Mouse (Mus musculus) ovary, adult 18-20 months (tissue): ENCODE data around the gene Itga11.
"Not testable (repeated sequence)": the region's sequence is repeated elsewhere in the genome, so short reads cannot be mapped to it uniquely, and the experiment has no call there.

Experiments
- DNase-seq: peaks from one replicate; pipeline ENCODE4 v3.0.0; 2022; ENCODE audit warnings: low spot score, mixed read lengths

Itga11 gene

DNA sequence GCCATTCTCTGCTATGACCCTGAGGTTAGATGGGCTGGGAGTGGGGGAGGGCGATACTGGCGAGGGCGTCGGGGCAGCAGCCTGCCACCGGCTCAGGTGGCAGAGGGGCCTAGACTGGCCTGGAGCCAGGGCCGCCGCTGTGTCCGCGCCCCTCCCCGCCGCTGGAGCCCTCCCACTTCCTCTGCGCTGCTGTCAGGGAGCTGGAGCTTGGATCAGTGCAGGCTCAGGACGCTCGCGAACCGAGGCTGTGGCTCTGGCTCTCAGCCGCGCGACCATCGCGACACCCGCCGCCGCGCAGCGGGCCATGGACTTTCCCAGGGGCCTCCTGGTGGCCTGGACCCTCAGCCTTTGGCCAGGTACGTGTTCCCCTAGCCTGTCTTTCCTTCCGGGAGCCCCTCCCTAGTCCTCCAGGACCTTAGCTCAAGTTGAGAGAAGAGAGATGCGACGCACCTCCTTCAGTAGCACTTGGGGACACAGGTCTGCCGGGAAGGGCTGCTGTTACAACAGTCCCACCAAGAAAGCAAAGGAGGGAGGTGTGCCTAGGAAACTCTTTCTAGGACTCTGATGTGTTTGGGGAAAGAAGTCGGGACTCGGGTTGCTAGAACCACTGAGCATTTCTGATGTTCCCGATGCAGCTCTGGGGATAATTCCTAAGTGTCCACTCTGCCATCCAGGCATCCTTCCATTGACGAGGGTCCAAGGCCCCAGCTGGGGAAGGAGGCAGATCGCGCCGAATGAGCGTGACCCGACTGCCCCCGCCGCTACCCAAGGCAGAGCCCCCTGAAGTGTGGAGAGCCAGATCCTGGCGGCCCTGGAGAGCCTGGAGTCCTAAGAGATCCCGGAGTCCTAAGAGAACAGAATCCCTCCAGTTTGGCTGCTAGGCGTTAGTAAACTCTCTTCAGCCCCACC is at the start of gene Itga11:
Gene Itga11, plus strand, starts transcription at position 186 of the 909 bp plus-strand sequence.
- no peak for DNase-seq

DNA sequence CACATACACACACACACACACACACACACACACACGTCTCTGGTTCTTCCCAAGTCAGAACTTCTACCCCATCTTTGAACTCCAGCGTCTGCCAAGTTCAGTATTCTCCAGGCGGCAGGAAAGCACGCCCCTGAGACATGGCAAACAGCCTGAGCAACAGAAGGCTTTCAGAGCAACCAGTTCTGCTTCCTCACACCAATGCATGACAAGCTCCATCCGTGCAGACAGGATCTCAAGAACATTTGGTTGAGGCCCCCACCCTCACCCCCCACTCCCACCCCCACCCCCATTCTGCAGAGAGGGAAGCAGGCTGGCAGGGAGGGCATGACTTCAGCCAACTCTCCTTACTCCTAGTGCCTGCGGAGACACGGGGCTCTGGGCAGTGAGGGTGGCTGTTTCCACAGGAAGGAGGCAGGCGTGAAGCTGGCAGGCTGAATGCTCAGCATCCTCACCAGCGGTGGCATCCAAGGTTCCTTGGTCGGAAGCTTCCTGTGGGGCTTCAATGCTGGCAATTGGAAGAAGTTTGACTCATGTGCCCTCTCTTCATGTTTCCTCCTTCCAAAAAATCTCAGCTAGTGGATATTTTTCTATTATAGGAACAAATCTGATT is 46.9 kb upstream of the Itga11 start:
- DNase-seq, result no peak

DNA sequence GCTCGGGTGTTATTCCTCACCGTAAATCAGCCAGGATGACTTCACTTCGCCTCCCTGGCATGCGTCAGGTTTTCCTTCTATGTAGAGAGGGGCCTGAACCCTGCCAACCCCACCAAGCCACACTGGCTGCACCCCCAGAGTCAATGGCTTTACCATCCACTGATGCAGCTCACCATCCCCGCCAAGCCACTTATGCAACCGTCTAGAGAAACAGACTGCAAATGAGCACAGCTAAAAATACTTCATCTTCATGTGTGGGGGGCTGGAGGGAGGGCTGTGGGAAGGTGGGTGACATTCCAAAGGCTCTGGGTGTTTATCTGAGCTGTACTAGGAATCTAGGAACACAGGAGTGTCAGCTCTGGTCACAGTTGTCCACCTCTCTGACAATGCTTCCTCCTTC is 45.2 kb upstream of the Itga11 start:
- no peak for DNase-seq

DNA sequence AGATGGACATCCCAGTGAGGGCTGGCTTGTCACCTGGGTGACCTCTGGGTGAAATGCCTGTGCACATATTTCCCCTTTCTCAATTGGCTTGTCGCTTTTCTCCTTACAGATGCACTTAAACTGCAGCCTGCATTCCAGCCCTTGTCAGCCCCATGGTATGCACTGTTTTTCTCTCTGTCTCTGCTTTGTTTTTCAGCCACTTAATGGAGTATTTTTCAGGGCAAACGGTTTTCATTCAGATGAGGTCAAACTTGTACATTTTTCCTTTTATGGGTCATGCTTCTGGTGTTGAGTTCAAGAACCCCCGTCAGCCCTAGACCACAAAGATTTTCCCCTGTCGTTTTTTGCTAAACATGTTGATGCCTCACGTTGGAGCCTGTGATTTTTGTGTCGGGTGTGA is 39.6 kb upstream of the Itga11 start:
- no peak for DNase-seq

DNA sequence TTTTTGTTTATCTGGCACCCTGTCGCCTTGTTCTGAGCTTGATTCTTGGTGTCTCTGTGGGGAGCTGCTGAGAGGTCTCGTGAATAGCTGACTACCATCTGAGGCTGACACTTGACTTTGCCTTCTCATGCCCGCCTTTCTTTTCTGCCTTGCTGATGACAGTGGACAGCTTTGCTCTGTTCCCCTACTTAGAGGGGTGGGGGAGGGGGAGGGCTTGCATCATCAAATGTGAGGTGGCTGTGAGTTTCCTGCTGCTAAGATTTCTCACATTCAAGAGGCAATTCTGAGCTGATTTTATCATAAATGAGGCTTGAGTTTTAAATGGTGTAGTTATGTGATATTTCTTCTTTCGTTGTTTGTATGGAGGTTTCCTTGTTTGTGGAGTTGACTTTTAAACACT is 37.9 kb upstream of the Itga11 start:
- DNase-seq, result no peak

DNA sequence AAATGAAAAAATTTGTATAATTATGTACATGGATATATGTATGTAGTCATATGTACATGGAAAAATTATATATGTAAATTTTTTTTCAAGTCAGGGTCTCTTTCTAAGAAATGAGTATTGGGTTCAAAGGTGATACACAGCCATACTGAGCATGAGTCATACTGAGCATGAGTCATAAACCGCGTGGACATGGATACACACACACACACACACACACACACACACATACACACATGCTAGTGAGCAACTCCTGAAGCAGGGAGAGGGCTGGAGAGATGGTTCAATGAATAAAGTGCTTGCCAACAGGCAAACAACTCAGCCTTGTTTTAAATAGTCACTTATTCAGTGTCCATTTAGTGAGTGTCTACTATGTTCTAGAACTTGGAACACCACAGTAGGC is 37.4 kb upstream of the Itga11 start:
- DNase-seq, result no peak

DNA sequence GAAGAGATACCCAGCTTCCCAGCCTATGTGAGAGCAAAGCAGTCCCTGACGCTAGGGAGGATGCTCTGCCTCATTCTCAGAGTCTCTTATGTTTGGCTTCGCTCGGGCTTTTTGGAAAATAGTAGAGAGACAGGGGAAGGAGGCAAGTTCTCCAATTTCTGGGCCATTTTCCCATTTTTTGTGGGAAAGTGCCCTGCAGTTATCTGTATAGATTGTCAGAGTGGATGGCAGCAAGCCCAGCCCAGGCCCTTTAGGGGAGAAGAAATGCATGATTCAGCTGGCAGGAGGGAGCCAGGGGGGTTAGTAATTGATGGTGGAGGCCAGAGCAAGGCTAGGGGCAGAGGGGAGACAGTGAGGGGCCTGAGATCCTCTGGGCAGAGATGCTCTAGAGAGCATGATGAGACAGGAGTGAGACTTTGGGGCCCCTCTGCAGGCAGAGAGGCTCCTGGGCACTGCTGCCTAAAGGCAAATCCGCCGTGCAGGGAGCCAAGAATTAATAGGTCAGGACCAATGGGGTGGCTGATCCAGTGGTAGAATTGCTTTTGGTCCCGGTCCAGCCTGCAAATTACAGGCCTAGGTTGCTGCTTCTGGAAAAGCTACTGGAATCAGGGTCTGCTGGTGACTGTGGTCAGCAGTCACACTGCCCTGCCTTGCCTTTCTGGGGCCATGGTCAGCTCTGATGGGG is 31.8 kb upstream of the Itga11 start:
- DNase-seq, result peak; percentile 28

DNA sequence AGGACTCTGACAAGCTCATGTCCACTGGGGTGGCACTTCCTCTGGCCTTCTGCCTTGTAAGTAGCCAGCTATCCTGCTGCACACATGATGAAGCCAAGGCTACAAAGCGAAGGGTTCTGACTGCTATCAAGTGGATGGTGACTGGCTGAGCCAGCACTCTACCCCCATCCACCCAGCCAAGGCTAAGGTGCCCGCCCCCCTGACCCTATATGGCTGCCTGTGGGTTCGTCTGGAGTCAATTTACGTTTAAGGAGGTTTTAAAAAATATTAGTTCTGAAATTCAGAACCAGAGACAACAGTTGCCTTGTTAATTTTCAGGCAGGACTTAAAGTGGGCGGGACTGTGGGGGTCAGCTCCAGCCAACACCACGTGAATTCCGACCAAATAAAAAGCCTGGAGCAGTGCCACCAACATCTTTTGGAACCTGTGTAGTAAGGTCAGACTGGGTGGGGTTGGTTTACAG is 30.9 kb upstream of the Itga11 start:
- DNase-seq, result no peak

DNA sequence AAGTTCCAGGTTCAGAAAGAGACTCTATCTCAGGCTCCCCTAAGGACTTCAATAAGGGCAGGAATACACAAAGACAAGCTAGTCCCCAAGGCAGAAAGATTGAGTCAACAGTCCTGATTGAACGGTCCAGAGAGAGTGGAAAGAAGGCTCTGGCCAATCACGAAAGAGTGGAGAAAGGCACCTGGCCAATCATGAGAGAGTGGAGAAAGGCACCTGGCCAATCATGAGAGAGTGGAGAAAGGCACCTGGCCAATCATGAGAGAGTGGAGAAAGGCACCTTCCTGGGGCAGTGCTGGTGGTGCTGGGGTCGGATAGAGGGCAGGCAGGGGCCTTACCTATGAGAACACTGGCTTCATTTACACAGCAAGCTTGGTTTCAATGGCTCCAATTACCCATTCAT is 28.2 kb upstream of the Itga11 start:
- DNase-seq, result no peak

DNA sequence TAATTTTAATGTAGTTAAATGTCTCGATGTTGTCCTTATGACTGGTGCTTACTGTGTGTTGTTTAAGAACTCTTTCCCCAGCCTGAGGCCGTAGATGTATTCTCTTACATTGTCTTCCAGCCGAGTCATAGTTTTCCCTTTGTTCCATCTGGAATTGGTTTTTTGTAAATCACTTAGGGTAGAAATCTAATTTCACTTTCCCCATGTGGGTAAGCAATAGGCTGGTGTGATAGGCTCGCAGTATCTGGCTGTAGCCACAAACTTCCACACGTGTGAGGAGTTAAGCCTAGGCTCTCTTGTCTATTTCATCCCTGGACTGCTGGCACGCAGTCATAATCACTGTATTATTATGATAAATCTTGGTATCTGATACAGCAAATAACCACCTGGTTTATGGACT is 26.9 kb upstream of the Itga11 start:
- DNase-seq, result no peak

DNA sequence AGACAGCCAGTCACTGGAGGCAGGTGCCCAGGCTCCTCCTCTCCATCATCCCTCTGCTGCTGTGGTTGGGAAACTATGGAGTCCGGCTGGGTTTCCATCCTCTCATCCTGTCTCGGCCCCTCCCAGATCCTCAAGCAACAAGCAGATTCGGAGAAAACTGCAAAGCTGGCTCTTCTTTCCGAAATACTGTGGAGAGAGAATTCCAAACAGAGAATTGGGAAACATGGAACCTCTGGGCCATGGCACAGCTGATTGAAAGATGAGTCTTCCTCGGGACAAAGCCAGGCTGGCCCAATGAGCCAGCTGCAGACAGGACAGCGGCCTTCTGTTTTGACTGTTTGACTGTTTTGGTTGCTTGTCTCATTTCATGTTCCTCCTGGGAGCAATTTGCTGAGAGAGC is 23.3 kb upstream of the Itga11 start:
- no peak for DNase-seq

DNA sequence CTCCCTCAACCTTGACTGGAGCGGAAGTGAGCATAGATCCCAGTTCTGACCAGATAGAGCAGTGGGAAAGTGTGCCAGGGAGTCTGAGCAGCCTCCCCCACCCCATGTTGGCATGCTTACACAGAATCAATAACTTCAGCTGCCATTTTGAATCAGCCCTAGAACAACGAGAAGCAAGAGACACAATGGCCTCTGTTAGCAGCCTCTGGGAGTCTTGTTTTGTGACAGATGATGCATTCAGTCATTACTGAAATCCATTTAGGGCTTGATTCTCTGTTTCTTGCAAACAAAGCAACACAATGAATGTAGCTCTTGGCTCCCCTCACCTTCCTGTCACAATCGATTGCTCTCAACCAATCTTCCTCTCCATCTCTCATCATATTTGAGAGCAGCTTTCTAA is 19.6 kb upstream of the Itga11 start:
- DNase-seq, result no peak

DNA sequence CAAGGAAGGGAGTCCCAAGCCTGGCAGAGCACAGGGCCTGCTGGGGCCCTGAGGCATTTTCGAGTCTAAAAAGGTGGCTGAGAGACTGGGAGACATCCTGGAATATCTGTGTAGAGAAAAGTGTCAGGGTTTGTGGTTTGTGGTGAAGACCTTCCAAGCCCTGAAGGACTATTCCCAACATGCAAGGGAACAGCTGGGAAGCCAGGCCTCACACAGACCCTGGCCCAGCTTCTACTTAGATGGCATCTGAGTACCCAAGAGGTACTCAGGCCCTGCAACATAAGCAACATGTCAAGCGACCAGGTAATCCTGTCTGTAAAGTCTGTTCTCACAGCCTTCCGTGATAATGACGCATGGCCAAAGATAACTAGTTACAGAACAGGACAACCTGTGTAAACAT is 18.6 kb upstream of the Itga11 start:
- no peak for DNase-seq

DNA sequence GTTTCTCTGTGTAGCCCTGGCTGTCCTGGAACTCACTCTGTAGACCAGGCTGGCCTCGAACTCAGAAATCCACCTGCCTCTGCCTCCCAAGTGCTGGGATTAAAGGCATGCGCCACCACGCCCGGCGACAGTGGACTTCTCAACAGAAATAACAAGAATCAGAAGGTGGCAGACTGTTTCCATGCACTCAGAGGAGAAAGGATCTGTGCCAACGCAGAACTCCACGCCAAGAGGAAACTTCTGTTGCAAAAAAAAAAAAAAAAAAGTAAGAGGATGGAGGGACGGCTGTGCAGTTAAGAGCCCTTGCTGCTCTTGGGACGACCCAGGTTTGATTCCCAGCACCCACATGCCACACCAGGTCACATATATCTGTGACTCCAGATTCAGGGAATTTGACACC is 16.7 kb upstream of the Itga11 start:
- not testable (repeated sequence) for DNase-seq

DNA sequence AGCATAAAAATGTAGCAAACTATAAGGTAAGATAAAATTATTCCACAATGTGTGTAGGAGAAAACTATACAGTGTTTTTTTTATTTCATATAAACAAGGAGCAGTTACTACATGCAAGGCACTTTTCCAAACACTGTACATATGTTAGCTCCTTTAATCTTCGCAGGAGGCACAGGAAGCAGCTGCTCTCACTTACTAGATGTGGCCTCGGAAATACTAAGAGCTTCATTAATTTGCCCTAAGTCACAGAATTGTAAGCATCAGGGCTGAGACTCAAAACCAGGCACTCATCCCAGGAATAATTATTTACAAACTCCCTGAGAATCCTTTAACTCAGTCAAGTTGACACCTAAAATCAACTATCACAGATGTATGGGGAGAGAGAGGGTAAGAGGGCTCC is 14.2 kb upstream of the Itga11 start:
- DNase-seq, result no peak

DNA sequence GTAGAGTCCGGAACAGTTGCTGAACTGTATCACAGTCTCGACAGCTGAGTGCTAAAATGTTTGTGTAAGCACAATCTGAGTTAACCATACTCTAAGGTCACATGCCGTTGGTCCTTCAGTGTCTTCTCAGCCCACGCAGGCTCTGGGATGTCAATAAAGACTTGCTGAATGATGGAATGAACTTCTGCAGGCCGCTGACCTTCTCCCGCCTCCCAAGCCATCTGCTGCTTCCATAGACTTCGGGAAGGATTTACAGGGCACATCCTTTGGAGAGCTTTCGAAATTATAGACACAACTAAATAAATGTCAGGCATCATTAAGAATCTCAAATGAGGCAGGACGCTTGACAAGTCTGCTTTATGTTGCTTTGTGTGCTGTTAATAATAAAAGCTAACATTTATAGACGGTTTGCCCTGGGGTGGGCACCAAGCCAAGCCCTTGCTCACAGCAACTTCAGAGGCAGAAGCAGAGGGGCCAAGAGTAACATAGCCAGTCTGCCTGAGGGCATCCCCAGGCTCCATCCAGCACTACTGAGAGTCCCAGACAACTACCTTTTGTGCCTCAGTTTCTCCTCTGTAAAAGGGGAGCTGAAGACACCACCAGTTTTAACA is 13.4 kb upstream of the Itga11 start:
- DNase-seq, result no peak

DNA sequence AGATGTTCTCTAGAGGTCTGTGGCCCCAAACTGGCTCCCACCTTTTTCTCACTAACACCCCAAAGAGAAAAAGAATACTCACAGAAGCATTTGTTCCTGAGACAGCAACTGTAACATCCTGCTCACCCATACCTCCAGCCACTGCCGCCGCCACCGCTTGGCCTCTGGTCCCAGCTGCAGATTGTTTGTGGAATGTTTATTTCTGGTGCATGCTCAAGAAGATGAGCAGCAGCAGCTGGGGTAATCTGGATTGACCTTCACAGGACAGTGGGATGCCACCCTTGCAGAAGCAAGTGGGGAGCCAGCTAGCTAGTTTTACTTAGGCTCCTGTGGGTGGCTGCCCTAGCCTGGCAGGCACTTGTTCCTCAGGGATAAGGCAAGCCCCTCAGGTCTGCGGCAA is 11.7 kb upstream of the Itga11 start:
- DNase-seq, result no peak

DNA sequence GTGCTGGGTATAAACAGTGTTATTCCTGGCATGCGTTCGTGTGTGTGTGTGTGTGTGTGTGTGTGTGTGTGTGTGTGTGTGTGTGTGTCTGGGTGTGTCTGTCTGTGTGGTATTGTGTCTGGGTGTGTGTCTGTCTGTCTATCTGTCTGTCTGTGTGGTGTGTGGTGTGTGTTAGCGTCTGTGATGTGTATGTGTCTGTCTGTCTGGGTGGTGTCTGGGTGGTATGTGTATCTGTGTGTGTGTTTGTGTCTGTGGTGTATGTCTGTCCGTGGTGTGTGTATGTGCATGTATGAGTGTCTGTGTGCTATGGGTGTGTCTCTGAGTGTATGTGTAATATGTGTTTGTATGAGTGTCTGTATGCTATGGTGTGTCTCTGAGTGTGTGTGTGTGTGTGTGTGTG is 9.1 kb upstream of the Itga11 start:
- no peak for DNase-seq

DNA sequence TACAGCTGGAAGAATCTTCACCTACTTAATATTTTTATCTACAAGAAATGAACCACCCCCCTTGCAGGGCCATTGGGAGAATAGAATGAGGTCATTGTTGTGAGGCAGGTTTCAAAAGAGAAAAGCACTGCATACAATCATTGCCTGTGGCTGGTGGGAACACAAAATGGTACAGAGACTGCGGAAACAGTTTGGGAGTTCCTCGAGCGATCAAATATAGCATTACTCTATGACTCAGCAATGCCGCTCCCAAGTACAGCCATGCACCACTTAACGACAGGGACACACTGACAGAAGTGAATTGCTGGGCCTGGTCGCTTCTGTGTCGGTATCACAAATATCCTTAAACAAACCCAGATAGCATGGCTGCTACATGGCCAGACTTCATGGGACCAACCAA is 4.4 kb upstream of the Itga11 start:
- no peak for DNase-seq

DNA sequence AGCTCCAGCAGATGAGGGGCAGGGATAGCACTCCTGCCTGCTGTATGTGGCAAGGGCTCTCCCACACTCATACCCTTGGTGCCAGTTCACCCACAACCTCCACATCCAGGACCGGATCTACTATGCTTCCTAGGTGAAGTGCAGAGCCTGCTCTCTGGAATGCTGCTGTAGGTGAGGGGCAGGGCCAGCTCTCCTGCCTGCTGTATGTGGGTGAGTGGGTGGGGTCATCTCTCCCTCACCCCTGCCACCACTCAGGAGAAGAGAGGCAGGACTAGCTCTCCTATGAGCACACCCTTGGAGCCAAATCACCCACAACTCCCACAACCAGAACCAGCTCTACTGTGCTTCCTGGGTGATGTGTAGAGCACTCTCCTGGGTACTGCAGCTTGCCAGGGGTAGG is 2.5 kb upstream of the Itga11 start:
- DNase-seq, result no peak

DNA sequence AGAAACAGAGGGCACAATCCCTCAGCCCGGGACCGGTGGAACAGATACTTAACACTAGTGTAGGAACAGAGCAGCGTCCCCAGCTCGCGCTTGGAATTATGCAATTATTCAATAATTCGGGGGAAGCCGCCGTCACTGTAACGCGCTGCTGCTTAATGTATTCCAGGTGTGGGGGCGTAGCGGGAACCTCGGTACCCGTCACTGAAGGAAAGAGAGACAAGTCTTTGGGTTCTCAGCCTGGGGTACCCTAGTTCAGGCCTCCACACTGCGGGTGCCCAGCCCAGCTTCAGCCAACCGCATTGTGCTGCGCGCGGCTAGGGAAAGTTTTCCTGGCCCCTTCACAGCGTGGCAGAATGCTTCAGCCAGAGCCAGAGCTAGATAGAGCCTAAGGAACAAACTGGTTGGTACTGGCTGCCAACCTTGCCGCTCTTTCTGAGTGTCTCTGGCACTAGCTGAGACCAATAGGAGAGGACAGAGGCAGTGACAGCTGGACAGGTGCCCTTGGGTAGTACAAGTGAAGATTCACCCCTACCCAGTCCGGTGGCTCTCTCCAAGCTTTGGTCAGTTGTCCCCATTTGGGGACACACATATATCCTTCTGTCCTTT is 1.0 kb downstream of the Itga11 start:
- DNase-seq, result no peak

DNA sequence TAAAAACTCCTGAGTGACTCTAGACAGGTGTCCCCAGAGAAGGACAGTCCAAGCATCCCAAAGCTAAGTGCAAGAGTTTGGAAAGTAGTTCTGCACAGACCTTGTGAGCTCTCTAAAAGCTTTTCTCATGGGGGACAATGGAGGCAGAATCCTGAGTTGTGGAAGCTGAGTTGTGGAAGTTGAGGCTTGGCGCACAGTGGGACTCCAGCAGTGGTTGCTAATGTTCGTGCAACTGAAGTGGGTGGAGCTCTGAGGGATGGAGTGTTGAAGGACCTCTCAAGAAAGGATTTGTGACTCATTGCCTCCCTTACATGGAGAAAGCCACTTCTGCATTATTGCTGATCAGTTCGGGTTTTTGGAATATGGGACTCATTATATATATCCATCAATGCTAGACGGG is 1.8 kb downstream of the Itga11 start:
- no peak for DNase-seq
